Mouse (Mus musculus) lung, adult 2 months (tissue): ENCODE measurements at regions not wholly inside any gene's neighbourhood (a gene's known extent, or its start where the extent isn't known, plus 50 kb on each side); places are given as distances from the start of the nearest gene placed in this dataset.

ENCODE experiments used
- CTCF ChIP-seq: fragments of 200-500 bp; IDR thresholded peaks from 2 replicates; pipeline ENCODE4 v1.5.1; 2011; ENCODE audit warnings: mild to moderate bottlenecking, low read length, control low read depth; ENCODE audit not compliant: insufficient read depth
- POLR2A ChIP-seq: fragments of 200-500 bp; IDR thresholded peaks from 2 replicates; pipeline ENCODE4 v1.6.1; 2011; ENCODE audit warnings: low read depth, mild to moderate bottlenecking, control low read depth, low read length, borderline replicate concordance; ENCODE audit errors: extremely low read depth

GRCm38 (mm10) chr4:95507141-95507945 is 50.0 kb upstream of the Fggy start:
- no peak for TF ChIP-seq CTCF
- TF ChIP-seq POLR2A: no peak
